Mouse (Mus musculus): ENCODE measurements at regions not wholly inside any gene's neighbourhood (a gene's known extent, or its start where the extent isn't known, plus 50 kb on each side); places are given as distances from the start of the nearest gene placed in this dataset.

GRCm38 (mm10) chr4:125960704-125961279 lies 63.6 kb upstream of the Csf3r start:
- Histone ChIP-seq H3K4me2 (ENCODE audit: low read depth, low read length) (no peak overlapping the region), H3K4me3 (ENCODE audit: low read depth, low read length) (no peak overlapping the region), H3K36me3 (replicated peaks; ENCODE audit: control insufficient read depth, insufficient read depth, low read length) (no peaks in the 10 kb centered on the region), H3K9me3 (replicated peaks; ENCODE audit: control insufficient read depth, low read length) (no peaks in the 10 kb centered on the region), H3K27me3 (ENCODE audit: control insufficient read depth, insufficient read depth, low read length) (0 out of 2 replicates have a peak, but pooled peaks cover 4% of the 10 kb centered on the region), H3K4me1 (ENCODE audit: control insufficient read depth, insufficient read depth) (no peaks in the 10 kb centered on the region), H3K27ac (ENCODE audit: low read depth) (no peak overlapping the region), H3K9ac (replicated peaks; ENCODE audit: low read depth, low read length) (no peak overlapping the region)
- no peak for DNase-seq (ENCODE audit: low spot score)
- 33% methylated on average over 8 of the region's 8 CpGs for WGBS
- TF ChIP-seq CTCF (IDR thresholded peaks at IDR 0.05; ENCODE audit: low read depth), result no peak
- TF ChIP-seq EP300 (IDR thresholded peaks at IDR 0.05; ENCODE audit: low read depth), result no peak
- ATAC-seq (ENCODE audit: insufficient read depth, low read depth), result no peak

DNA sequence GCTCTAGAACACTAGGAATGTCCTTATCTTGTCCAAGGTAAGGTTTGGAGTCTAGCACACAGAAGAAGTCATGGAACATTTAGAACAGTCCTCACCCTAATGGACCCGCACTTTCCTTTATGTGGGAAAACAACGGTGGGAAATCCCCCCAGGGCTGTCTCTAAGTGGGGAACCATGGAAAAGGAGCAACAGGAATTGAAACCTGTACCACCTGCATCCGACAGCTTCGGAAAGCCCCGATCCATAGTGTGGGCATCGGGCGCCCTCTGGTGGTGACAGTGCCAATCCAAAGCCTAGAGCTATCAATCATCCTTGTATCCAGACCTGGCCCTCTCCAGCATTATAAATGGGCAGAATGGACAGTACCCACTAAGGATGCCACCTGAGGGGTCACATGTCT lies 61.7 kb upstream of the Csf3r start:
- TF ChIP-seq EP300 (IDR thresholded peaks at IDR 0.05; ENCODE audit: low read depth) (no peak), CTCF (IDR thresholded peaks at IDR 0.05; ENCODE audit: low read depth) (peak; percentile 88)
- WGBS, result 6% methylated on average over 7 of the region's 7 CpGs
- Histone ChIP-seq H3K27me3 (ENCODE audit: control insufficient read depth, insufficient read depth, low read length) (0 out of 2 replicates have a peak, but pooled peaks cover 4% of the 10 kb centered on the region), H3K36me3 (replicated peaks; ENCODE audit: control insufficient read depth, insufficient read depth, low read length) (no peaks in the 10 kb centered on the region), H3K27ac (ENCODE audit: low read depth) (no peak overlapping the region), H3K9me3 (replicated peaks; ENCODE audit: control insufficient read depth, low read length) (no peaks in the 10 kb centered on the region), H3K4me1 (ENCODE audit: control insufficient read depth, insufficient read depth) (no peaks in the 10 kb centered on the region), H3K4me2 (ENCODE audit: low read depth, low read length) (no peak overlapping the region), H3K4me3 (ENCODE audit: low read depth, low read length) (no peak overlapping the region), H3K9ac (replicated peaks; ENCODE audit: low read depth, low read length) (no peak overlapping the region)
- DNase-seq (ENCODE audit: low spot score) (peak; percentile 46), ATAC-seq (ENCODE audit: insufficient read depth, low read depth) (no peak; the same call in 1 of the 2 replicates)
